Mouse (Mus musculus) neutrophil, adult 5-6 weeks (primary cell): ENCODE results near the gene Cep250. TPM values are rescaled to one million over a fixed set of nuclear protein-coding genes. Genes with fewer than 3 reads are reported as not detected.
"Not testable (repeated sequence)": the region's sequence is repeated elsewhere in the genome, so short reads cannot be mapped to it uniquely, and the experiment has no call there.

ENCODE experiments used
- ATAC-seq: fragments of 151-379, 151-347 bp; 2 replicates; pipeline ENCODE4 v1.8.0; 2017; ENCODE audit warnings: mild to moderate bottlenecking, moderate TSS enrichment; ENCODE audit not compliant: insufficient number of reproducible peaks, poor library complexity, low FRiP score, severe bottlenecking; ENCODE audit errors: extremely low read depth
- total RNA-seq: library from RNA; stranded (forward); fragments of 200-1000 nt; gene quantifications from 2 replicates; pipeline ENCODE4 v1.2.3, GENCODE M21; 2017

The Cep250 gene
- total RNA-seq, result 66.2 and 69.1 TPM in 2 replicates

GRCm38 (mm10) chr2:155956134-155957059, at the start of gene Cep250:
Cep250 (plus strand) TSS chr2:155956458.
- ATAC-seq, result peak; percentile 91

DNA sequence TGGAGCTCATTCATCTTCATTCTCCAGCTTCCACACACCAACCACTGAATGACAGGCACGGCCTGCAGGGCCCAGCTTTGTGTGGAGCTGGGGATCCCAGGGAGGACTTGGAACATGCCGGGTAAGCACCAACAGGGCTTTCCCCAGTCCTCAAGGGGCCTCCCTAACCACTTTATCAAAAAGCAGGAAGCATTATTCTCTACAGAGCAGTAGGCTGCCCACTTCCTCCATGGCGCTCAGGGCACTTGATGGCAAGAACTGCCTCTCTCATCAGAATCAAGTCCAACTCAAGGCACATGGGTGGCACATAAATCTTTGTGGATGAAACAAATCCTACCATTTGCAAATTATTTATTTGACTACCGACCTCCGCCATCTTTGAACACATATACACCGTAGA, 41.6 kb upstream of the Cep250 start:
- ATAC-seq, result no peak

GRCm38 (mm10) chr2:155923143-155923542, 33.1 kb upstream of the Cep250 start:
- ATAC-seq, result no peak

DNA sequence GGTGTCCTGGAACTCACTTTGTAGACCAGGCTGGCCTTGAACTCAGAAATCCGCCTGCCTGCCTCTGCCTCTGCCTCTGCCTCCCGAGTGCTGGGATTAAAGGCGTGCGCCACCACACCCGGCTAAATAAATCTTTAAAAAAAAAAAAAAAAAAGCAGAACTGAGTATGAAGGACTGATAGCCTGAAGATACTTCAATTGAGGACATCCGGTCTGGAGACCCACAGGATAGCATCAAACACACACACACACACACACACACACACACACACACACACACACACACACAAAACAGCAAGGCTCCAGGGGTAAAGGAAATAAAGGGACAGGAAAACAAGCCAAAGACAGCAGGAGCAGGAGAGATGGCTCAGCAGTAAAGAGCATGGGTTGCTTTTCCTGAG, 31.0 kb upstream of the Cep250 start:
- not testable (repeated sequence) for ATAC-seq

GRCm38 (mm10) chr2:155928711-155929345, 27.4 kb upstream of the Cep250 start:
- ATAC-seq, result no peak

DNA sequence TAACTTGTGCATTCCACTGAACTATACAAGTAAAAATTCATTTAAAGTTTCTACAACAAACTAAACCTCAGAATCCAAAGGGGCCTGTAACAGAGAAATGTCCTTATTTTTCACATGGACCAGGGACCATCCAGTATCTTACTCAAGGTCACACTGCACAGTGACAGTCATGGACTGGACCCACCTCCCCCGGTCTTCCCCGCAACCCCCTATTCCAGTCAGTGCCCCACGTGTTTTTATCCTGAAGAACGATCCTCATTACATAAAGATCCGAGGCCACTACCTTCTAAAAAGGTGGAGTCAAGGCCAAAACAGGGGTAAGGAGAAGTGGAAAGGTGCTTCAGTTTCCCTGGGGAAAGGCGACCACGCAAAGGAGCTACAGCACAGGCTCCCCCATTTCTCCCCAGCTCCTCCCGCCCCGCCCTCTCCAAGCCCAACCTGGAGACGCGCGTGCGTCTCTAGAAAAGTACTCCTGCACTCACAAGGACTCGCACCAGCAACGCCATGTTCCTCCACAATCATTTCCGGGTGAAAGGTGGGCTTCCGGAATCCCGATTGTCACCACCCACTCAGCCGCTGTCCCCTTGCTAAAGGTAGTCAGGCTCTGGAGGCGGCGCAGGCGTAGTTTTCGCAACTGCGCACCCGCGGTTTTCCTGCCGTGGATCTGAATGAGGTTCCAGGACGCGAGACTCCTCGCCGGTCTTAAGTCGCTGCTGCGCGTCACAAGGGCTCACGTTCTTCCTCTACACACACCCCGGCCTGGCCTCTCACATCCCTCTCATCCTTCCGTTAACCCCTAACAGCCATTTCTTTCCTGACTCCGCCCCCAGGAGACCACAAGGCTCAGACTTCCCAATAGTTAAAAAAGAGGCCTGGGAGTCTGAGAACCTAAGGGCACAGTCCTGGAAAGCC, 26.5 kb upstream of the Cep250 start, which contains the start of gene Uqcc1:
Gene Uqcc1, minus strand, starts transcription at position 780 of the 912 bp plus-strand sequence.
- ATAC-seq, result peak; percentile 98

- ATAC-seq, result no peak
Observed at GRCm38 (mm10) chr2:155939897-155940529, 16.2 kb upstream of the Cep250 start.

DNA sequence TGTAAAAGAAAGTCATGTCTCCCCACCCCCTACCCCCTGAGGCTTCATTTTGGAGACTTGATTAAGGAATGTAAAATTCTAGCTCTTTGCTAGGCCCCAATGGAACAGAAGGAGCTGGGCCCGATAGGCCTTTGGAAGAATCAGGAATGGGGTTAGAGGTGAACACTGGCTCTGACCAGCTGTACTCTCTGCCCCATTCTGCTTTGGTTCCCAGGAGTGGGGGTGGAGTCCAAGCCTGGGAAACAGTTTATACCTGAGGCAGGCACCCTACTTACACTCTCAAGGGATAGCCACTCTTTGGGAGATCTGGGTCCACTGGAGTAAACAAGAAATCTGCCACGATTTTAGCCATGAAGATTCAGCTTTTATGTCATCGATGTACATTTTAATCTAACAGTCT, 15.6 kb upstream of the Cep250 start, which contains the start of gene Gm15557:
Gene Gm15557, plus strand, starts transcription at position 48 of the 400 bp plus-strand sequence.
- no peak for ATAC-seq

DNA sequence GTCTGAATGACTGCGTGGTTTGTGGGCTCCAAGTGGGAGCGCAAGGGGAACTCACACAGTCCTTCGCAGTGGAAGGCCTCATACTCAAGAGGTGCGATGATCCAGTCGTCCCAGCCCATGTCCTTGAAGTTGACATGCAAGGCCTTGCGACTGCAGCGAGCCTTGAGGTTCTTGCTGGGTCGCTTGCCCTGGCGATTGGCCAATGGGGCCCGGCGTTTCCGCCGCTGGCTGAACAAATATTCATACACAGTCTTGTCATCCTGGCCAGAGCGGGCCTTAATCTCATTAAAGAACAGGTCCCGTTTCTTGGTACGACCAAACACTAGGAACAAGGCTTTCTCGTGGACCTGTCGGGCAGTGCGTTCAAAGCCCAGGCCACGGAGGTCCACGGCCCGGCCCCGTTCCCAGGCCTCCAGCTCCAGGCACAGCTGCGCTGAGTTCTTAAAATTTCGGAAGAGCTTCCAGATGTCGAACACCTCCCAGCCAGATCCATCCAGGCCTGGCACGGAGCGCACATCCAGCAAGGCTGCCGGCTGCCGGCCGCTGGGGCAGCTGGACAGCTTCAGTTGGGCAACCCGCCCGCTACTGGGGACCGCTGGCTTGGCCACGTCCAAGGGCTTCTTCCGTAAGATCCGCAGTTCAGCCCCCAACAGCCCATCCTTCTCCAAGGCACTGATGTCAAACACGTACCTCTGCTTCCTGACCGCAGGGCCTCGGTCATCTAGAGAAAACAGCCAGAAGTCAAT, 14.4 kb upstream of the Cep250 start:
- no peak for ATAC-seq

- no peak for ATAC-seq
Observed at GRCm38 (mm10) chr2:155943463-155943862, 12.8 kb upstream of the Cep250 start.

DNA sequence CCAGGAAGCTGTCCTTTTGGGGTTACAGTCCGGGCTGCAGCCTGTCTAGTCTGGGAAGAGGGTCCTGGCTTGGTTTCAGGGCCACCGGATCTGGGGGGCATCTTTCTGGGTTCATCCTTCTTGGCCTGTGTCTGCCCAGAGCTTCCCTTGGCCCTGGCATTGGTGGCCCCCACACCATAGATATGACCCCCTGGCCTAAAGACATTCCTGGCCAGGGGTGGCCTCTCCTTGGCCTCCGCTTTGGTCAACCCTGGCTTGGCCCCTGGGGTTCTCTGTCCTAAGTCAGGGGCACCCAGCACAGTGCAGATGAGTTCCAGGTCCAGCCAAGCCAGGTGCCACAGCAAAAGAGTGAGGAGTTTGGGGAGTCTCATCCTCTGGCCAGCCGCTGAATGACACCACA, 11.6 kb upstream of the Cep250 start:
- no peak for ATAC-seq

DNA sequence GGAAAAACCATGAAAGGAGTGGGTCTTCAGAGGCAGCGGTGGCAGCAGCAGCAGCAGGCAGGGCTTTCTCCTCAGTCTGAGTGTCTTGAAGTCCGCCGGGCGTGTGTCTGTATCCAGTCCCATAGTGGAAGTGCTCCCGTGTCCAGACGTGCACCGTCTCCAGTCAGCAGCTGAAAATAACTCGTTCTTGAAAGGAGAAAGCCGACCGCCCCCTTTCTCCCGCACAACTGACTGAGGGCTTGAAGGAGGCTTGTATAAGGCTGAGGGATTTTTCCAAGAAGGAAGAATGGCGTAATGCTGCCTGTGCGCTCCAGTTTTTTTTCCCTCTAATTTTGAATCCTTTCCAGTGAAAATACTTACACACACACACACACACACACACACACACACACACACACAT, 11.1 kb upstream of the Cep250 start, which contains the start of gene Gdf5:
Gene Gdf5, minus strand, starts transcription at position 244 of the 400 bp plus-strand sequence.
- ATAC-seq, result no peak

GRCm38 (mm10) chr2:155945580-155945979, 10.7 kb upstream of the Cep250 start:
- no peak for ATAC-seq

DNA sequence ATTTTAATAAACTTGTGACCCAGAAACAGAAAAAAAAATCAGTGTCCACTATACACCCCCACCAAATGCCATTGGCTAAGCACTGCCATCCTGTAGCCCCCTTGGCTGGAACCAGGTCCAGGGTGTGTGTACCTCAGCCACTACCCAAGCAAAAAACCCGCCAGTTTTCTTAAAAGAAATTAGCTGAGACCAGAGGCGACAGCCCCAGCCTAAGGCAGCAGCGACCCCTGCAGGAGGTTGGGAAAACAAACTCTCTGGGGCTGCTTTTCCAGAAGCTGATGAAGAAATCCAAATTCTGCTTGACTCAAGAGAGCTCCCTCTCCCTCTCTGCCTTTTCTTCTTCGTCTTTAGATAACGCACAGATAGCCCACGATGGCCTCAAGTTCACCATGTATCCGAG, 10.2 kb upstream of the Cep250 start:
- peak; percentile 33; the same call in 1 of the 2 replicates for ATAC-seq

- no peak for ATAC-seq
Observed at GRCm38 (mm10) chr2:155946499-155946898, 9.8 kb upstream of the Cep250 start.

DNA sequence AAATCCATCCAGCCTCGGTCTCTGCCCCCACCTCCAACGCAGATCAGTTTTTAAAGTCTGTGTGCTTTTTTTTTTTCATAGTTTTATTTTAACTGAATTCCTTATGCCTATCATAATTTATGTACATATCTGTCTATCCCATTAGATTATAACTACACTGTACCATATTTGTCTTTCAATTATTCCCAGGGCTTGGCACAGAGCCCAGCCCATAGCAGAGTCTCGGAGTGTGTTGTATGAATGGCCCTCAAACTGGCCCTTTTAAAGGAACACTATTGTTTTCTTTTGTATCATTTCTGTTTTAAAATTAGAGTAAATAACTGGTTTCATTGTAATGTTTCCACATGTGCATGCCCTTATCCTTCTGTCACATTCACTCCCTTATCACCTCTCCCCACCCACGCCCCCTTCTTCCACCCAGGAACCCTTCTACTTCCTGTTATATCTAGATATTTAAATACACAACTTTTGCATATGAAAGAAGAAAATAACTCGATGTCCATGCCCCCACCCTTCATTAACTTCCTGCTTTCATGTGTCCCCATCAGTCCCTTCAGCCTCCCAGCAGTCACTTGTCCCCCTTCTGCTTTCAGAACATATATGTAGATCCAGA, 8.8 kb upstream of the Cep250 start:
- no peak for ATAC-seq

- ATAC-seq, result no peak
Observed at GRCm38 (mm10) chr2:155949362-155949761, 6.9 kb upstream of the Cep250 start.
